Mouse (Mus musculus) kidney, adult 11 months (tissue): ENCODE measurements around the gene Cotl1.

ENCODE experiments used
- DNase-seq: peaks from one replicate; pipeline ENCODE4 v3.0.0; 2022

The Cotl1 gene

GRCm38 (mm10) chr8:119838100-119838982 lies 2.0 kb downstream of the Cotl1 start:
- DNase-seq: no peak

GRCm38 (mm10) chr8:119837553-119838071 lies 2.7 kb downstream of the Cotl1 start:
- DNase-seq: no peak

GRCm38 (mm10) chr8:119836831-119837230 lies 3.5 kb downstream of the Cotl1 start:
- DNase-seq: no peak

- DNase-seq: no peak
Measured at GRCm38 (mm10) chr8:119835270-119835669, 5.1 kb downstream of the Cotl1 start.

GRCm38 (mm10) chr8:119834676-119835075 lies 5.7 kb downstream of the Cotl1 start:
- DNase-seq: peak; percentile 76

GRCm38 (mm10) chr8:119832931-119833330 lies 7.4 kb downstream of the Cotl1 start:
- no peak for DNase-seq

GRCm38 (mm10) chr8:119832101-119832617 lies 8.2 kb downstream of the Cotl1 start:
- DNase-seq: no peak

GRCm38 (mm10) chr8:119831336-119831995 lies 8.9 kb downstream of the Cotl1 start:
- peak; percentile 84 for DNase-seq

- no peak for DNase-seq
Measured at GRCm38 (mm10) chr8:119830589-119830988, 9.8 kb downstream of the Cotl1 start.

- DNase-seq: no peak
Measured at GRCm38 (mm10) chr8:119829870-119830580, 10.3 kb downstream of the Cotl1 start.

GRCm38 (mm10) chr8:119829420-119829819 lies 10.9 kb downstream of the Cotl1 start:
- DNase-seq: no peak

GRCm38 (mm10) chr8:119829015-119829414 lies 11.3 kb downstream of the Cotl1 start:
- no peak for DNase-seq

GRCm38 (mm10) chr8:119827721-119828153 lies 12.6 kb downstream of the Cotl1 start:
- no peak for DNase-seq

GRCm38 (mm10) chr8:119826982-119827381 lies 13.4 kb downstream of the Cotl1 start:
- no peak for DNase-seq

GRCm38 (mm10) chr8:119825950-119826730 lies 14.2 kb downstream of the Cotl1 start:
- no peak for DNase-seq

- DNase-seq: peak; percentile 65
Measured at GRCm38 (mm10) chr8:119824809-119825273, 15.5 kb downstream of the Cotl1 start.

- DNase-seq: peak; percentile 61
Measured at GRCm38 (mm10) chr8:119824100-119824499, 16.2 kb downstream of the Cotl1 start.

GRCm38 (mm10) chr8:119823278-119823677 lies 17.1 kb downstream of the Cotl1 start:
- DNase-seq: no peak

GRCm38 (mm10) chr8:119821691-119822090 lies 18.7 kb downstream of the Cotl1 start:
- peak; percentile 62 for DNase-seq

GRCm38 (mm10) chr8:119819976-119820375 lies 20.4 kb downstream of the Cotl1 start:
- DNase-seq: no peak

GRCm38 (mm10) chr8:119819316-119819715 lies 21.0 kb downstream of the Cotl1 start:
- DNase-seq: peak; percentile 79

GRCm38 (mm10) chr8:119817446-119817845 lies 22.9 kb downstream of the Cotl1 start:
- no peak for DNase-seq
